Mouse (Mus musculus): Measurements from ENCODE around the gene Hist1h4h. TPM values are rescaled to one million over a fixed set of nuclear protein-coding genes. Genes with fewer than 3 reads are reported as not detected.

Gene Hist1h4h
- 4.7 TPM for polyA plus RNA-seq (2017; shearing (Covaris generic))

GRCm38 (mm10) chr13:23530901-23531875 is at the start of gene Hist1h4h:
Gene Hist1h4h, plus strand, starts transcription at chr13:23531050.

GRCm38 (mm10) chr13:23488400-23489322 is 42.2 kb upstream of the Hist1h4h start, which contains the start of gene Btn2a2:
Gene Btn2a2, minus strand, starts transcription at chr13:23488857.

GRCm38 (mm10) chr13:23533560-23534367 is 2.9 kb downstream of the Hist1h4h start, which contains the start of gene Hist1h2af:
Gene Hist1h2af, plus strand, starts transcription at chr13:23533906.

GRCm38 (mm10) chr13:23535137-23536075 is 4.6 kb downstream of the Hist1h4h start, which contains the start of gene Hist1h3g:
Gene Hist1h3g, plus strand, starts transcription at chr13:23535422.

GRCm38 (mm10) chr13:23542999-23543607 is 12.3 kb downstream of the Hist1h4h start, which contains the start of gene Hist1h2bh:
Gene Hist1h2bh, minus strand, starts transcription at chr13:23543392.

GRCm38 (mm10) chr13:23543965-23544786 is 13.3 kb downstream of the Hist1h4h start, which contains the start of gene Hist1h3f:
Gene Hist1h3f, plus strand, starts transcription at chr13:23544052.

GRCm38 (mm10) chr13:23551146-23551834 is 20.4 kb downstream of the Hist1h4h start, which contains the start of gene Hist1h4f:
Gene Hist1h4f, minus strand, starts transcription at chr13:23551648.

GRCm38 (mm10) chr13:23552962-23553361 is 22.1 kb downstream of the Hist1h4h start, which contains the start of gene Hist1h1d:
Gene Hist1h1d, plus strand, starts transcription at chr13:23553262.

GRCm38 (mm10) chr13:23561883-23562659 is 31.2 kb downstream of the Hist1h4h start, which contains the start of gene Hist1h3e:
Gene Hist1h3e, minus strand, starts transcription at chr13:23562369.

GRCm38 (mm10) chr13:23571022-23571503 is 40.2 kb downstream of the Hist1h4h start, which contains the start of the genes Hist1h2ae and Hist1h2bg:
Gene Hist1h2ae, minus strand, starts transcription at chr13:23571220.
Gene Hist1h2bg, plus strand, starts transcription at chr13:23571396.

GRCm38 (mm10) chr13:23573898-23574524 is 43.2 kb downstream of the Hist1h4h start, which contains the start of the genes Hist1h2bf and Hist1h2ad:
Gene Hist1h2bf, minus strand, starts transcription at chr13:23574196.
Gene Hist1h2ad, plus strand, starts transcription at chr13:23574381.

GRCm38 (mm10) chr13:23575271-23575851 is 44.5 kb downstream of the Hist1h4h start, which contains the start of gene Hist1h3d:
Gene Hist1h3d, plus strand, starts transcription at chr13:23575763.

Measured in effector memory CD4-positive, alpha-beta T cell, adult 5 months (primary cell).